Mouse (Mus musculus) 3T3-L1 (cell line): ENCODE data around the gene Ccdc188.
A peak's percentile ranks its signal among the peaks of the same experiment; 100 is the strongest.

Source experiments
- DNase-seq: peaks from one replicate; pipeline ENCODE4 v3.0.0-alpha.2; 2015; ENCODE audit warnings: low read depth, low spot score

Gene Ccdc188

DNA sequence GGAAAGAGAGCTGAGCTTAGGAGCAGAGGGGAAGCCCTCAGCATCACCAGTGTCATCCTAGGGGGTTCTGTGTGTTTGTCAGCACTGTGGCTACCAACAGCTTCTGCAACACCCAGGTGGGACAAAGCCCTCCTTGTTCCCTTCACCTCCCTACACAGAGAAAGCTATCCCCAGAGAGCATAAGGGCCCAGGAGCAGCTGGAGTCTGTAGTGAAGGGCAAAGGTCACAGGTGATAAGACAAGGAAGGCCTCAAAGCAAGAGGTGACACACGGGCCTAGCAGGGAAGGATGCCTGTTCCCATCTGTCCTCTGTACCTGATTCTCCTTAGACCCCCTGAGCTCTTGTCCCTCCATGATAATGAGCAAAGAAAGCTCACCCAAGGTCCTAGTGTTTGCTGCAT lies 16.1 kb upstream of the Ccdc188 start:
- DNase-seq: no peak

DNA sequence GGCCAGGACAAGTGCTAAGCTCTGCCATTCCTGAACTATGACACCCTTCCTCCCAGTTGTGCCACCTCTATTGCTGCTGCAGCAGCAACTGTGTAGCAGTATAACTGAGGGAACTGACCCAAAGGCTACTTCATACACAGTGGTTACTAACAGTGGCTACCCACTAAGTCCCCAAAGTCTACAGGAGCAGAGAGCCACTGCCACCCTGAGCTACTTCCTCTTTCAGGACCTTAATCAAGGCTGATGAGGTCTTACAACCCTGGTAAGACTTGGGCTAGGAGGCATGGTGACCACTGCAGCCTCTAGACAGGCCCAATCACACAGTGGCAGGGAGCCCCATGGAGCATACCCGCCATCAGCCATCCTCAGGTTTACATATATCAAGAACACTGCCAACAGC lies 15.6 kb upstream of the Ccdc188 start:
- no peak for DNase-seq

DNA sequence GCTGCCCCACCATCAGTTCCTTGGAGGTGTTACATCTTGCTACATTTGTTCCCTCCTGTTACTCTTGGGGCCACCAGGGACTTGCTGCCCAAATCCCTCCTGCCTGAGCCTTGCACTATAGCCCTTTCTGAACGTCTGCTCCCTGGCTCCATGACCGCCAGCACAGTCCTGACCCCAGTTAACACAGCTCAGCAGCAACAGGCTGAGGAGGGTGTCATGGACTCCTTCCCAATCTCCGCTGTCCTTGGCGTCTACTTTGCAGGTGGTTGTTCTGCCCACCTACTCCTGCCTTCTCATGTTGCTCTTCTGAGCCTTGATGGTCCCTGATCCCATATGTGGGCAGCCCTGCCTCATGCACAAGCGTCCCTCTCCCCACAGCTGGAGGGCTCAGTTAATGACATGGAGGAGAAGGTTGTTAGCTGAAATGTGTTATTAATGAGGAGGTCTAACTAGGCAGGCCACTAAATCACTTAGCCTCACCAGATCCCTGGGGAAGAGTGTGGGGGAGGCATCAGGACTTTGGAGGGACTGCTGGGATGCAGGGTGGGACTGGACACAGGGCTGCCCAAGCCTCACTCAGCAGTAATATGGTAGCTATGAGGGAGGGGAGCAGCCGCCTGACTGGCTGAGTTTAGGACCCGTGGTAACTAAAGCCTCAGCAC lies 14.1 kb upstream of the Ccdc188 start:
- no peak for DNase-seq

DNA sequence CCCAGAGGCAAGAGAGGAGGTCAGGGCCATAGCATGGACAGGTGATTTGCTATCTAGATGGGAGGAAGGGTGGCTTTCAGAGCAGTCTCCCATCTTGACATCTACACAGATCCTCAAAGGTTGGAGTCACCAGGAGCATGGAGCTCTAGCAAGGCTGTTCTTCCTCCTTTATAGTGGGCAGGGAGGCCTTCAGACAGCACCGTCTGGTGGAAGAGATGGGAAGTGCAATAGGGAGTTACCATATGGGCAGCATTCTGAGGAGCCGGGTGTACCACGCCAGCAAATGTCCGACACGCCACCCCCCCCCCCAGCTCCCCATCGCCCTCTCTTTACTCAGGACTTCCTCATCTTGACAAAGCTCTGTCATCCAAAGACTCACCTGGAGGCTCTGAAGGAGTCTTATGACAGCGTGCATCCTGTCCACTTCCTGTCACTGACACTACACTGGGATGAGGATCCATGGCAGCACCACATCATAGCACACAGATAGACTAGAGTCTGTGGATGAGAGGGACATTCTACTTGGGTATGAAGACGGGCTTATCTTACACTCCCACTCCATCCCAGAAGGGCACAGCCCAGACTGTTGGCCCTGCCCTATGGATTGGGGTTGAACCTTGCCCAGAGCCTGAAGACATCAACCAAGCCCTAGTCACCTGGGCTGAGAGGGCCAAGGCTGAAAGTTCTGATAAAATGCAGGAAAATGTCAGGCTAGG lies 6.8 kb upstream of the Ccdc188 start:
- DNase-seq: peak; percentile 84

DNA sequence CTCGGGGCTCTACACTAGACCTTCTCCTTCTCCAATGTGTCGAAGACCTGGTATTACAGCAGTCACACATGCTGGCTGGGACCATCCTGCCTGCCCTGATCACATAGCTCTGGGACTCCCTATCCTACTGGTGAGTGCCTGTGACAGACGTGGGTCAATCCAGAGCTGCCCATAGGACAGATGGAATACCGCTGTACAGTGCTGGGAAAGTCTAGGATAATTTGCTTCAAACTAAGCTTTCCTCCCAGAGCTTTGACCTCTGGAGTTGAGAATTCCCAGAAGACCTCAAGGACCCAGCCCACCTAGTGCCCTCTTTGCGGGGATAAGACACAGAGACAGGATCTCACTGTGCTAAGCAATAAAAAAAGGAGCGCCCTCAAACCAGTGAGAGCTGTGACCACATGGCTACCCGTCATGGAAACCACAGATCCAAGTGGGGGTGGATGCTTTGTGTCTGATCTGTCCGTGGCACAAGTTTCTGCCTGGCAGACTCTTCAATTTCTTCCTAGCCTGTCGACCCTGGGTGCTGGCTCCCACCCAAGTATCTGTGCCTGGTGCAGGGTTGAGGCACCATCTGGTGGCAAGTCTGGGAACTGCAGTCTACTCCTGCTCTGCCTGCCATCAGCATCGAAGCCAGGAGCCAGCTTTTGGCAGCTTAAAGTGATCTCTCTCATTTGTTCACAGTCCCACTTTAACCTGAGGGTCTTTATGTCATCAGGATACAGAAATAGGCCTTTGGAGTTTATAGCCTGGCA lies 6.1 kb upstream of the Ccdc188 start:
- peak; percentile 91 for DNase-seq

DNA sequence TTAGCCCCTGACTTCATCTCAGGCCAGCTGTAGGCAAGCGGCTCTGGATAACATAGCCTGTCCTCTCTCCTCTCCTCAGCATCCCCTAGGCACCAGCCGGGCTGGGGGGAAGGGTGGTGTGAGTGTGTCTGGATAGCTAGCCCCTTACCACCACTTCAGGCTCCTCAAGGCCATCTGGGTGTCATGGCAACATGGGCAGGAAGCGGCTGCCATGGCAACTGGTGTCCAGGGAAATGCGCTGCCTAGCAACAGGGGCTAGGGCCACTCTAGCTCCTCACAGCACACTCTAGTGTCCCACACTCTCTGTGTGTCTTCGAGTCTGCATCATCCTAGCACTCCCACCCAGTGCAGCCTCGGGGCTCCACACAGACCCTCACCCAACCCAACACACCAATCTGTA lies 4.0 kb upstream of the Ccdc188 start:
- DNase-seq: no peak

DNA sequence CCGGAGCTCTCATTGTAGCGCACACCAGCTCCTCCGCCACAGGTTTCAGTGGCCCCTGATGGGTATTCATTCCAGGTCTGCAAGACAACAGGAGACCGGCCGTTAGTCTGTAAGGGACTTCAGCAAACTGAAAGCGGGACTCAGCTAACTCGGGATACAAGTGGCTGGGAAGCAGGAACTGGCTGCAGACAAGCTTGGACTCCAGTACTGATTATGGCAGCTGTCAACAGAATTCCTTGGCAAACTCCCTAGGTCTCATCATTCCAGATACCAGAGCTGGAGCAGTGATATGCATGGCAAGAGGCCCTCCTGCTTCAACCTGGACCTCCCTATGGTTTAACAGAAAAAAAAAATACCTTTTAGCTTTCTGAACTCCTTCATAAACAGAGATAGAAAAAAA lies 2.8 kb upstream of the Ccdc188 start:
- no peak for DNase-seq

DNA sequence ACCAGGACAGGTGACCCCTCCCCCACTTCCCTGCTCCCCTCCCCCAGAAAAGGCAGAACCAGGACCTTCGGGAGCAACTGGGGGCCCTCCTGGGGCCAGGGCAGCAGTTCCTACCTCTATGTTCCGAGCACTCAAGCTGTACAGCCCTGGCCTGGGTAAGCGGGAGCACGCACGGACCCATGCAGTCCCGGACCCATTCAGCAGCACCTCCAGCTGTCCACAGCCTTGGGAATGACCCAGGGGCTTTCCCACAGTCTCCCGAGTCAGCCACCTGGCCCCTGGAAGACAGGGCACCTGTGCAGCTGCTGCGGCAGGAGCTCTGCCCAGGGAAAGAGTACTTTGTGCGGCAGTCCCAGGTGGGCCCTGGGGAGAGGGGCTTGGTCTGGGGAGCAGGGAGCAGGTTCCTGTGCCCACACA lies 909 bp downstream of the Ccdc188 start:
- DNase-seq: no peak

DNA sequence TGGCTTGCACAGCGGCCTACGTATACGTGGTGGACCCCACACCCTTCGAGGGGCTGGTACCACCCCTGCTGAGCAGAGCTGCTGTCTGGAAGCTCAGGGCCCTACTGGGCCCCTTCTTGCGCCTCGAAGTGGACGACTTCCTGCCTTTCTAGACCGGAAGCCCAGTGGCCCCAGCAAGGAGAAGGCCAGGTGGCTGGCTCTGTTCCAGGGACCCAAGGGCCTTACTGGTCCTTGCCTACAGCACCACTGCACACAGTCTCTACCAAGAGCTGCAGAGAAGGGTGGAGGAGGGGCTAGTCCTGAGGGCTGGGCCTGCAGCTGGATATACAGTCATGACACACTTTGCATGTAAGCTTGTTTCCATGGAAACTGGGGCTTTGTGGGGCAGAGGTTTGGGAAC lies 2.3 kb downstream of the Ccdc188 start:
- peak; percentile 63 for DNase-seq

DNA sequence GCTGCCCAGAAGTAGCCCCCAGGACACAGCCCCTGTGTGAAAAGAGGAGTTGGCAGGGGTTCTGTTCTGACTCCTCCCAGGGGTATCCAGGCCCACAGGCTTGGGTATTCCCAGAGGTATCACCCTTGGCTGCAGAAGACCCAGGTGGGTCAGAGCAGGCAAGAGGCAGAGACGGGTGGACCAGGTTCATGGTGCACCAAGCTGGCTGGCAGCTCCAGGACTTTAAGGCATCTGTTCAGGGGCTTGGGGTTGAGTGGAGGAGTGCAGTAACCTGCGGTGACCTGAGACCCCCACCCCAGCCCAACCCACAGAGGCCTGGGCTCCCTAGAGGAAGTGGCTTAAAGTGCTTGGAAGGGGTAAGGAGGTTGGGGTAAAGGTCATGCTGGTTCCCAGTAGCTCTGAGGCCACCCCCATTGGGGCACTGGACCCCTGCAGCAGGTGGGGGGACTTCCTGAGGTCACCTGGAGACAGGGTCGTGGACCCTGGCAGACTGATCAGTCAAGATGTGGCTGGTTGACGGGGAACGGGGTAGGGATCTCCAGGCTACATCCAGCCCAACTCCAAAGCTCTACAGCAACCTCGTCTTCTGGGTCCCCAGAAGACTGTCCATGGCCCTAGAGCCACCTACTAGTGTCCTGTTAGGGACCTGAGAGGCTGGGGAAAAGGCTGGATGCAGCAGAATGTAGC lies 3.3 kb downstream of the Ccdc188 start:
- DNase-seq: no peak

DNA sequence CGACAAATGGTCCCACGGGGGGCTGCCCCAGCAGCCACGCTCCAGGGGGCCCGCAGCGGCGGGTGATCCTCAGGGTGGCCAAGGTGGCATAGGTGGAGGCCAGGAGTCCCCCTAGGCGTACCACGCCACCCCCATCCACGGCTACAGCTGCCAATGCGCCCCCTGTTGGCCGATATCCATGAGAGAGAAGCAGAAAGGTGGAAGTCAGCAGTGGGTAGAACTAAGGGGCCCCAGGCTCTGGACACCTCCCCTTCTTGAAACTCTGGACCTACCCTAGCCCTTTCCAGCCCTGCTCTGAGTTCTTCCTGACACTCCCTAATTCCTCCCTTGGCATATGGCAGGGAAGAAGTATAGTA lies 3.8 kb downstream of the Ccdc188 start:
- no peak for DNase-seq

DNA sequence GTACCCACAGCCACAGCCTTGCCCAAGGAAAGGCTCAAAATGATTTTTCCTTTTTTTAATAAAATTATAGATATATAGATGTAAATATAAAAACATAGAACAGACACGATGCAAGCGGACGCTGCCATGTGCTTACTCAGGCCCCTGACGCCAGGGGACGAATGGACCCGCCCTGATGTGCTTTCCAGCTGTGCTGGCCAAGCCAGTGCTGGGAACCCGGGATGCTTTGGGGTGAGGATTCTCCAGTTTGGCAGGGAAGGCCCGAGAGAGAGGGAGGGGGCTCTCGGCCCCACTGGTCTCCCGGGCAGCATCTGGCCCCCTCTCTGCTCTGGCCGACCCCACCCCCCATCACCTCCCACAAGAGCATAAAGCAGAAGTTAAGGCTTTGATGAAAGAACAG lies 4.5 kb downstream of the Ccdc188 start:
- DNase-seq: no peak

DNA sequence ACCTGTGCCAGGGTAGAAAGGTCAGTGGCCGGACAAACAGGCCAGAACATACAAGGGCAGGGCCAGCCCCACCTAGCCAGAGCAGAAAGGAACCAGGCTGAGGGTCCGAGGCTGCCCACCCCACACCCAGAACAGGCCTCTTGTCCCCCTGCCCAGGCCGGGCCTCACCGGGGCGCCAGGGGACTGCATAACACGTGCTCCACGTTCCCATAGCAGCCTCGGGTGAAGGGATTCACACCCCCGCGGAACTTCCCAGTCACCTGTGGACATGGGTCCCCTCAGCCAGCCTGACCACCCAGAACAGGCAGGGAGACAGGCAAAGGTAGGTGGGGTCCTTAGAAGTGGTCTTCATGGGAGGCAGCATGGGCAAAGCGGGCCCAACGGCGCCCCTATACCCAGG lies 9.5 kb downstream of the Ccdc188 start:
- no peak for DNase-seq

DNA sequence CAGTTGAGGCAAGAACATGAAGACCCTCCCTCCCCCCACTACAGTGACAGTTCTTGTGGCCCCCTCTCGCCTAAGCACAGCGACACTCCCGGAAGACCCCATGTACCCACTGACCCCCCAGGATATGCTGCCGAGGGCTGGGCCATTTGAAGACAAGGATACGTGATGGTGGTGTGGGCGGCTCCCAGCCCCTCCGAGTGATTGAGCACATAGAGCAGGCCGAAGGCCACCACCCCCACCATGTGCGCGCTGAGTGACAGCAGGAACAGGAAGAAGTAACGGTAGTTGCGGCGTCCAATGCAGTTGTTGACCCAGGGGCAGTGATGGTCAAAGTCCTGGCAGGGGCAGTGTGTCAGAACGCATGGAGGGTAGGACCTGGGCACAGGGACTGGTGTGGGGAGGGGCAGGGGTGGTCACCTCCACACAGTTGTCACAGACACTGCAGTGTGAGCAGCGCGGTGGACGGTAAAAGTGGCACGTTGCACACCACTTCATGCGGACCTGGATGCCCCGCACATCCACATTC lies 10.3 kb downstream of the Ccdc188 start:
- DNase-seq: no peak

DNA sequence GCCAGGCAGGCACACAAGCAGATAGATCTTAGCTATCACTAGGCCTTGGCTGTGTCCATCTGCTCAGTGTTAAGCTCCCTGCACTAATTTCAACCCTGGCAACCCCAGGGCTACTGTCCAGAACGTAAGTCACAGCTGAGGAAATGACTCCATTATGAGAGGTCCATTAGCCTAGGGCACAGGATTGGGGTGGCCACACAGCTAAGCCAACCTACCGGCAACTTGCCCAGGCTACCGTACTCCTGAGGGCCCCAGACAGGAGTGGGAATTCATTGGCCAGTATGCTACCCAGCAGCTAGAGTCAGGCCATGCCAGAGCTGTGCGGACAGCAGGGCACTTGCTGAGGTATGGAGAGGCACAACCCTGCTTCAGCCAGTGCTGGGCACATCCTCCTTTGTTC lies 11.2 kb downstream of the Ccdc188 start:
- DNase-seq: no peak

DNA sequence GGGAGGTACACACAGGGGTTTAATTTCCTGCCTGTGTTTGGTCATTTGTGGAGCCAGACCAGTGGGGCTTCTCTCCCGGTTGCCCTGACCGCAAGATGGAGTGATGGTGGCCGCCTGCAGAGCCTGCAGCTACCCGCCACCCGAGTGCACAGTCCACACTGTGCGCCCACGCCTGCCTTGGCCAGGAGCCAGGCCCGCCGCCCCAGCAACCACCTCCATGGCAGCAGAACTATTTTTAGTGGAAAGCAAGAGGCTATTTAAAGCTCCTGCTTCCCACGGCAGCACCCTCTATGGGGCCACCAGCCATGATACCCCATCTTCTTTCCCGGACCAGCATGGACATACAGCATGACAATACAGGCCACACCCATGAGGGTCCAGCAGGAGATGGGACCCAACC lies 11.9 kb downstream of the Ccdc188 start:
- DNase-seq: no peak

DNA sequence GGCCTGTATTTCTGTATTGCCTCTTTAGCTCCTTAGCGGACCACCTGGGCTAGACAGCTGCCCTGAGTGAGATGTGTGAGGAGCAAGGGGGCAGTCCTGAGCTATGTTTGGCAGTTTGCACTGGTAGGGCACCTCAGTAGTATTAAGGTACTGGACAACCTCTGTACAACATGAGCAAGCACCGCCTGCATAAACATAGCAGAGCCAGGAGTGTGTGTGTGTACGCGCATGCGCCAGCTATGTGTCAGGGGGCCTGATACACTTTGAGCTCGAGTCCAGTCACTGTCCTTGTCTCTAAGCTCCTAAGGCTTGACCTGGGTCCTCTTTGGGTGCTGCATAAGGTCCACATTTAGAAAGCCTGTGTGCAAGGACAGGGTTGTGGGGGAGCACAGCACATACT lies 12.9 kb downstream of the Ccdc188 start:
- no peak for DNase-seq

DNA sequence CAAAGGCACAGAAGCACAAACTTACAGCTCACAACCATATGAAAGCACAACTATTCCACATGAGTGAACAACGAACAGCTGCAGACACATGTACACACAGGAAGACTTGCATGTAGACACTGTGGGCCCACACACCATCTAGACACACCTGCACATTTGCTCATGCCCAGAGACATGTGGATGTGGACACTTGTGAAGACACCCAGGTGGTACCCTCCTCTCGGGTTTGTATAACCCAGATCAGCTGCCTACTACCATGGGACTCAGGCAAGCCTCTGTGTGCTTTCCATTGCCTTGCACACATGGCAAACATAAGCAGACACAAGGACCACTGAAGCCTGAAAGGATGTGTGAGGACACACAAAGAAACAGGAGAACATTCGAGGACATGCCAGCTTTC lies 13.4 kb downstream of the Ccdc188 start:
- DNase-seq: no peak

DNA sequence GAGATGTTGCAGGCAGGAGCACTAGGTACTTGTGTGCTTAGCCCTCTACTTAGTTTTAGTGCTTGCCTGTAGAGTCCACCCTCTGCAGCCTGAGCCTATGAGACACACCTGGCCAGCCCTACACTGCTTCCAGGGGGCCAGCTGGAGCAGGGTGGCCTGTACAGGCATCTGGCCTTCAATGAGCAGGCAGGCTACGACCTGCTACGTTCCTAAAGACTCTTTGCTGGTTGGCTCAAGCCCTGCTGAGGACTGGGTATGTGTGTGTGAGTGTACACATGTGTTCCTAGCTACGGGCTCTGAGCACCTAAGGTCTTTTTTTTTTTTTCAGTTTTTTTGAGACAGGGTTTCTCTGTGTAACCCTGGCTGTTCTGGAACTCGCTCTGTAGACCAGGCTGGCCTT lies 13.8 kb downstream of the Ccdc188 start:
- DNase-seq: no peak

DNA sequence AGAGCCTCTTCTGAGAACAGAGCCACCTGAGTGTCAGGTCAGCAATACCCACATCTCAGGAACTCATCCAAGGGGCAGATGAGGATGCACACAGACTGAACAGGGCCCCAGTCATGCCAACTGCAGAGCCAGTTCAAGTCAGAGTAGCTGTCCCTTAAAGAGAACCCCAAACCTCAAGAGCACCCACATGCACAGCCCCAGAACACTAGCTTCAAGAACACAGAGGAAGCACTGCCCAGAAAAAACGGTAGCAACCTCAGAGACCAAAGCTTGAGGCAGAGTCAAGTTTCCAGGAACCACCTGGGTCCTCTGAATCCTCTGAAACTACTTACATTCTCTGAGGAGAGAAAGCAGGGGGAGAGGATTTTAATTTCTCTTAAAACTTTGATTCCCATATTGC lies 15.8 kb downstream of the Ccdc188 start:
- no peak for DNase-seq

DNA sequence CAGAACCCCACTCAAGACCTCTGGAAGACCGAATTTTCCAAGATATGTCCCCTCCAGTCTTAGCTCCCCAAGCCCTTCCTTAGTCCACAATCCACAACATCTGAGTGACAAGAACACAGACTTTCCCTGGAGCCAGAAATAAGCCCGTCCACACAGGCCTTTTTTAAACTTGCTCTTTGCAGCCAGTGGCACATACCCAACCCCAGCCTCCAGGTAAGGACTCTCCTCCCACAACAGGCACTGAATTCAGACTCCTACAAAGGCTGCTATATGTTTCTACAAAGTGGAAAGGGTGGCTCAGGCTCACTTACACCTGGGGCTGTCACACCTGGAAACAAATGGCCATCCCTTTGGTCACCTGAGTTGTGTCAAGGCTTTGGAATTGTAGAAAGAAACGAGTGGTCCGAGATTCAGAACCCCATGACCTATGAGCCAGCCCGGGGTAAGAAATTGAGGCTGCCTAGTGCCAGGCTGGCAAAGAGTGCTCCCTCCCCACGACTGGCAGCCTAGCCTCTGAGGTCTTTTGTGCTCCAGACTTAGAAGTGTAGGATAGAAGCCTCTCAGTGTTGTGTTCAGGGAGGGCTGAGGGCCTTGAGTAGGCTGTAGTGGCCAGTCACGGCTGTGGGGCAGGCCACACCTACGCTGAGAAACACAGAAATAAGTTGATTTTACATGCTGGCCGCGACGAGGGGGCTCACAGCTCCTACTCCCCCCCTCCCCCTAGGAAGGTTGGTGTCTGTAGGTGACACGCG lies 16.4 kb downstream of the Ccdc188 start:
- DNase-seq: peak; percentile 55
